ENCODE assay signal across 8 mouse cellular contexts in genomic region chr7:143696140-143696539, GRCm38 (mm10). TPM values are rescaled to one million over a fixed set of nuclear protein-coding genes. Genes with fewer than 3 reads are reported as not detected.
DNase-seq lines count a peak whose midpoint lies in the region; ATAC-seq lines count a peak whose summit lies in the region.

No protein-coding gene starts in this region.

- H3K27ac ChIP-seq in forebrain, embryonic 14.5 days (ENCODE audit: low read depth, low read length), result no peak overlapping the region
- no peak overlapping the region for H3K27ac ChIP-seq in forebrain, embryonic 13.5 days
- H3K27ac ChIP-seq in midbrain, embryonic 14.5 days (replicated peaks; ENCODE audit: low read depth, low read length), result no peak overlapping the region
- H3K27ac ChIP-seq in midbrain, embryonic 16.5 days (ENCODE audit: low read length), result no peak overlapping the region

- peak; percentile 30 for DNase-seq in forebrain, embryonic 14.5 days (ENCODE audit: low spot score)
- peak; percentile 47 for DNase-seq in midbrain, embryonic 14.5 days
- DNase-seq in lung, postnatal 25 days (ENCODE audit: low spot score), result peak; percentile 42
- no peak for DNase-seq in spleen, adult 12 weeks (ENCODE audit: low spot score)
- DNase-seq in gastrocnemius, postnatal 36 days, result no peak

- WGBS in forebrain, embryonic 14.5 days, result 65% methylated on average over 2 of the region's 2 CpGs
- WGBS in forebrain, embryonic 13.5 days, result 60% methylated on average over 2 of the region's 2 CpGs
- 69% methylated on average over 2 of the region's 2 CpGs for WGBS in midbrain, embryonic 14.5 days
- 68% methylated on average over 2 of the region's 2 CpGs for WGBS in midbrain, embryonic 16.5 days

- H3K9me3 ChIP-seq in forebrain, embryonic 14.5 days (replicated peaks; ENCODE audit: control insufficient read depth, low read length), result no peaks in the 10 kb centered on the region
- no peaks in the 10 kb centered on the region for H3K9me3 ChIP-seq in forebrain, embryonic 13.5 days (replicated peaks)
- no peaks in the 10 kb centered on the region for H3K9me3 ChIP-seq in midbrain, embryonic 14.5 days (ENCODE audit: control insufficient read depth, low read length)
- no peaks in the 10 kb centered on the region for H3K9me3 ChIP-seq in midbrain, embryonic 16.5 days (replicated peaks; ENCODE audit: control insufficient read depth, low read length, poor library complexity, severe bottlenecking)

- intact Hi-C loops in gastrocnemius, postnatal 36 days (cut with DNase I), result no loop called here

- ATAC-seq in forebrain, embryonic 14.5 days, result no peak
- no peak for ATAC-seq in forebrain, embryonic 13.5 days
- no peak for ATAC-seq in midbrain, embryonic 14.5 days (ENCODE audit: low FRiP score, low TSS enrichment)
- no peak for ATAC-seq in midbrain, embryonic 16.5 days
- ATAC-seq in common myeloid progenitor, adult 5-6 weeks (replicated peaks; ENCODE audit: low read depth, poor library complexity, severe bottlenecking), result peak; percentile 62; the same call in 1 of the 2 replicates

- H3K4me1 ChIP-seq in forebrain, embryonic 14.5 days (ENCODE audit: control insufficient read depth, insufficient read depth, low read length), result no peaks in the 10 kb centered on the region
- no peaks in the 10 kb centered on the region for H3K4me1 ChIP-seq in forebrain, embryonic 13.5 days
- H3K4me1 ChIP-seq in midbrain, embryonic 14.5 days (ENCODE audit: control insufficient read depth, insufficient read depth, low read length), result no peaks in the 10 kb centered on the region
- no peaks in the 10 kb centered on the region for H3K4me1 ChIP-seq in midbrain, embryonic 16.5 days (ENCODE audit: control insufficient read depth, insufficient read depth, low read length)

- no peak overlapping the region for H3K9ac ChIP-seq in forebrain, embryonic 14.5 days (ENCODE audit: low read length)
- no peak overlapping the region for H3K9ac ChIP-seq in forebrain, embryonic 13.5 days
- H3K9ac ChIP-seq in midbrain, embryonic 14.5 days (replicated peaks; ENCODE audit: low read length), result no peak overlapping the region
- no peak overlapping the region for H3K9ac ChIP-seq in midbrain, embryonic 16.5 days (ENCODE audit: low read depth, low read length)

- H3K4me3 ChIP-seq in forebrain, embryonic 14.5 days (ENCODE audit: low read depth, low read length), result no peak overlapping the region
- no peak overlapping the region for H3K4me3 ChIP-seq in forebrain, embryonic 13.5 days
- no peak overlapping the region for H3K4me3 ChIP-seq in midbrain, embryonic 14.5 days (replicated peaks; ENCODE audit: low read depth, low read length)
- no peak overlapping the region for H3K4me3 ChIP-seq in midbrain, embryonic 16.5 days (ENCODE audit: low read depth, low read length)

- H3K4me2 ChIP-seq in forebrain, embryonic 14.5 days (ENCODE audit: low read length), result no peak overlapping the region
- H3K4me2 ChIP-seq in forebrain, embryonic 13.5 days, result no peak overlapping the region
- no peak overlapping the region for H3K4me2 ChIP-seq in midbrain, embryonic 14.5 days (ENCODE audit: low read length)
- H3K4me2 ChIP-seq in midbrain, embryonic 16.5 days (ENCODE audit: low read length), result no peak overlapping the region

- H3K27me3 ChIP-seq in forebrain, embryonic 14.5 days (replicated peaks; ENCODE audit: control insufficient read depth, insufficient read depth, low read length), result no peaks in the 10 kb centered on the region
- H3K27me3 ChIP-seq in forebrain, embryonic 13.5 days, result no peaks in the 10 kb centered on the region
- H3K27me3 ChIP-seq in midbrain, embryonic 14.5 days (ENCODE audit: control insufficient read depth, insufficient read depth, low read length), result no peaks in the 10 kb centered on the region
- no peaks in the 10 kb centered on the region for H3K27me3 ChIP-seq in midbrain, embryonic 16.5 days (ENCODE audit: control insufficient read depth, insufficient read depth, low read depth, low read length)

- peaks cover 53% of the 10 kb centered on the region for H3K36me3 ChIP-seq in forebrain, embryonic 14.5 days (ENCODE audit: control insufficient read depth, insufficient read depth, low read length)
- H3K36me3 ChIP-seq in forebrain, embryonic 13.5 days (ENCODE audit: poor library complexity, severe bottlenecking), result peaks cover 70% of the 10 kb centered on the region
- H3K36me3 ChIP-seq in midbrain, embryonic 14.5 days (ENCODE audit: control insufficient read depth, insufficient read depth, low read length), result peaks cover 71% of the 10 kb centered on the region
- peaks cover 68% of the 10 kb centered on the region for H3K36me3 ChIP-seq in midbrain, embryonic 16.5 days (ENCODE audit: control insufficient read depth, insufficient read depth, low read length)

RNA-seq across cellular contexts. Expression of gene Tnfrsf23, which starts 10.5 kb away (rescaled TPM):
- polyA plus RNA-seq in forebrain, embryonic 14.5 days (2014; fragmentation: Nextera tagmentation; extraction: Ambion mirVana), result 0.24 and 0.56 TPM in 2 replicates
- polyA plus RNA-seq in forebrain, embryonic 13.5 days (2015; fragmentation: Nextera tagmentation; extraction: Ambion mirVana), result 0.61 and 0.73 TPM in 2 replicates
- 0.75 and 1.2 TPM in 2 replicates for polyA plus RNA-seq in midbrain, embryonic 14.5 days (2014; fragmentation: Nextera tagmentation; extraction: Ambion mirVana)
- polyA plus RNA-seq in midbrain, embryonic 16.5 days (2015; fragmentation: Nextera tagmentation; extraction: Ambion mirVana), result 0.72 and 0.90 TPM in 2 replicates
- total RNA-seq in common myeloid progenitor, adult 5-6 weeks (2017), result 0.63 TPM in 1 of 2 replicates, not detected in the other
- total RNA-seq in gastrocnemius, postnatal 36 days (2021), result 1 to 10 TPM; 2.7 to 3.3 TPM

RNA-seq across cellular contexts. Expression of gene Tnfrsf22, which starts 46.7 kb away (rescaled TPM):
- 2.5 and 3.2 TPM in 2 replicates for polyA plus RNA-seq in forebrain, embryonic 14.5 days (2014; fragmentation: Nextera tagmentation; extraction: Ambion mirVana)
- 5.3 and 5.5 TPM in 2 replicates for polyA plus RNA-seq in forebrain, embryonic 13.5 days (2015; fragmentation: Nextera tagmentation; extraction: Ambion mirVana)
- 4.3 and 5.5 TPM in 2 replicates for polyA plus RNA-seq in midbrain, embryonic 14.5 days (2014; fragmentation: Nextera tagmentation; extraction: Ambion mirVana)
- 3.3 and 3.8 TPM in 2 replicates for polyA plus RNA-seq in midbrain, embryonic 16.5 days (2015; fragmentation: Nextera tagmentation; extraction: Ambion mirVana)
- 3.7 and 4.7 TPM in 2 replicates for total RNA-seq in common myeloid progenitor, adult 5-6 weeks (2017)
- 1 to 10 TPM; 1.5 to 2.0 TPM for total RNA-seq in gastrocnemius, postnatal 36 days (2021)

Comparison
In these comparisons a context has a peak if more than half of its experiments do, and no peak if none do; other contexts are left out.
1. DNase-seq: peak in forebrain, embryonic 14.5 days (single experiment), midbrain, embryonic 14.5 days (single experiment) and lung, postnatal 25 days (single experiment); none in spleen, adult 12 weeks (single experiment) and gastrocnemius, postnatal 36 days (0 of 2).